ENCODE assay signal across 10 mouse cellular contexts in genomic region chr4:129823216-129823810, GRCm38 (mm10). TPM values are rescaled to one million over a fixed set of nuclear protein-coding genes. Genes with fewer than 3 reads are reported as not detected.
DNase-seq lines count a peak whose midpoint lies in the region; ATAC-seq and TF ChIP-seq lines count a peak whose summit lies in the region.
"Had no signal": no experiment of that assay in that cellular context is flagged by ENCODE, and none has a peak within 500 bp of the region (broad histone marks: within the 10 kb centered on the region; RNA-seq: fewer than 3 reads in every experiment).

No protein-coding gene starts in this region.

- ATAC-seq in heart, embryonic 11.5 days (replicated peaks; ENCODE audit: insufficient number of reproducible peaks, low FRiP score, low TSS enrichment): no peak
- ATAC-seq in lung, embryonic 16.5 days (ENCODE audit: low read depth): no peak
- no peak for ATAC-seq in midbrain, embryonic 15.5 days (replicated peaks)

- H3K36me3 ChIP-seq in heart, embryonic 11.5 days (ENCODE audit: control insufficient read depth, insufficient read depth, low read length): no peaks in the 10 kb centered on the region
- H3K36me3 ChIP-seq in heart, embryonic 10.5 days: no peaks in the 10 kb centered on the region
- H3K36me3 ChIP-seq in lung, embryonic 16.5 days (ENCODE audit: control insufficient read depth, insufficient read depth, low read length): no peaks in the 10 kb centered on the region
- no peaks in the 10 kb centered on the region for H3K36me3 ChIP-seq in myocyte (ENCODE audit: control insufficient read depth, insufficient read depth)
- H3K36me3 ChIP-seq in midbrain, embryonic 15.5 days (replicated peaks): no peaks in the 10 kb centered on the region

- H3K4me3 ChIP-seq in heart, embryonic 11.5 days (ENCODE audit: low read depth, low read length): no peak overlapping the region
- no peak overlapping the region for H3K4me3 ChIP-seq in heart, embryonic 10.5 days
- H3K4me3 ChIP-seq in lung, embryonic 16.5 days (ENCODE audit: low read length): no peak overlapping the region
- peak overlapping the region; percentile 63 for H3K4me3 ChIP-seq in myocyte
- H3K4me3 ChIP-seq in midbrain, embryonic 15.5 days: no peak overlapping the region

- no peak overlapping the region for H3K27ac ChIP-seq in heart, embryonic 11.5 days (ENCODE audit: low read depth, low read length)
- H3K27ac ChIP-seq in heart, embryonic 10.5 days: no peak overlapping the region; the same call in 1 of the 2 replicates
- no peak overlapping the region for H3K27ac ChIP-seq in lung, embryonic 16.5 days (ENCODE audit: low read length)
- no peak overlapping the region for H3K27ac ChIP-seq in midbrain, embryonic 15.5 days

- no peaks in the 10 kb centered on the region for H3K9me3 ChIP-seq in heart, embryonic 11.5 days (replicated peaks; ENCODE audit: control insufficient read depth, low read length)
- no peaks in the 10 kb centered on the region for H3K9me3 ChIP-seq in heart, embryonic 10.5 days
- no peaks in the 10 kb centered on the region for H3K9me3 ChIP-seq in lung, embryonic 16.5 days (ENCODE audit: control insufficient read depth, low read length)
- H3K9me3 ChIP-seq in midbrain, embryonic 15.5 days: no peaks in the 10 kb centered on the region

- WGBS in heart, embryonic 11.5 days (ENCODE audit: insufficient replicate concordance): 80% methylated on average over 4 of the region's 4 CpGs
- WGBS in heart, embryonic 10.5 days: 83% methylated on average over 4 of the region's 4 CpGs
- 63% methylated on average over 4 of the region's 4 CpGs for WGBS in lung, embryonic 16.5 days
- 9% methylated on average over 4 of the region's 4 CpGs for WGBS in large intestine, adult 2 months
- WGBS in midbrain, embryonic 15.5 days: 90% methylated on average over 4 of the region's 4 CpGs

- H3ac ChIP-seq in myocyte (ENCODE audit: control insufficient read depth, insufficient read length): no peak overlapping the region

- no peak overlapping the region for H3K9ac ChIP-seq in heart, embryonic 11.5 days (ENCODE audit: low read depth, low read length)
- H3K9ac ChIP-seq in lung, embryonic 16.5 days (ENCODE audit: low read length): no peak overlapping the region
- H3K9ac ChIP-seq in midbrain, embryonic 15.5 days: no peak overlapping the region

- peaks cover 79% of the 10 kb centered on the region for H3K79me2 ChIP-seq in myocyte (ENCODE audit: control insufficient read depth, insufficient read depth)

- H3K27me3 ChIP-seq in heart, embryonic 11.5 days (ENCODE audit: control insufficient read depth, insufficient read depth, low read length): no peaks in the 10 kb centered on the region
- H3K27me3 ChIP-seq in heart, embryonic 10.5 days (ENCODE audit: insufficient read depth, poor library complexity, severe bottlenecking): no peaks in the 10 kb centered on the region
- H3K27me3 ChIP-seq in lung, embryonic 16.5 days (ENCODE audit: control insufficient read depth, insufficient read depth, low read depth, low read length): no peaks in the 10 kb centered on the region
- H3K27me3 ChIP-seq in myocyte (ENCODE audit: control insufficient read depth, insufficient read depth, insufficient read length): no peaks in the 10 kb centered on the region
- no peaks in the 10 kb centered on the region for H3K27me3 ChIP-seq in midbrain, embryonic 15.5 days (replicated peaks)

- H3K4me2 ChIP-seq in heart, embryonic 11.5 days: peak overlapping the region; percentile 68
- H3K4me2 ChIP-seq in lung, embryonic 16.5 days (ENCODE audit: low read depth, low read length): 0 out of 2 replicates have a peak overlapping the region, but pooled peaks have one; percentile 0
- H3K4me2 ChIP-seq in myocyte (ENCODE audit: low read depth): peak overlapping the region; percentile 93
- H3K4me2 ChIP-seq in midbrain, embryonic 15.5 days: no peak overlapping the region

- no peak for DNase-seq in heart, embryonic 10.5 days (ENCODE audit: low spot score)
- DNase-seq in lung, adult 18-20 months: no peak
- DNase-seq in large intestine, adult 2 months (ENCODE audit: low read depth, low spot score): peak; percentile 74
- DNase-seq in thymus, postnatal 0 days (ENCODE audit: low spot score): no peak
- DNase-seq: cerebellum, postnatal 36 days; kidney, postnatal 36 days had no signal

- TF ChIP-seq POLR2A in myocyte (IDR thresholded peaks at IDR 0.05; ENCODE audit: insufficient read length, low read depth): no peak

- peaks cover 57% of the 10 kb centered on the region for H3K4me1 ChIP-seq in heart, embryonic 11.5 days (ENCODE audit: control insufficient read depth, insufficient read depth, low read length)
- peaks cover 65% of the 10 kb centered on the region for H3K4me1 ChIP-seq in heart, embryonic 10.5 days
- H3K4me1 ChIP-seq in lung, embryonic 16.5 days (replicated peaks; ENCODE audit: control insufficient read depth, insufficient read depth, low read length): peaks cover 55% of the 10 kb centered on the region
- peaks cover 42% of the 10 kb centered on the region for H3K4me1 ChIP-seq in midbrain, embryonic 15.5 days

TF ChIP-seq in myocyte, 11 proteins besides CTCF, POLR2A, EP300 and RAD21:
- TF ChIP-seq CEBPB (IDR thresholded peaks at IDR 0.05; ENCODE audit: insufficient read depth, poor library complexity, severe bottlenecking) (0 out of 2 replicates have a peak, but pooled peaks have one; percentile 12), REST (IDR thresholded peaks at IDR 0.05; ENCODE audit: insufficient read depth, insufficient read length) (no peak)

RNA-seq across cellular contexts. Expression of gene Ptp4a2, which starts 12.3 kb away (rescaled TPM):
- polyA plus RNA-seq in heart, embryonic 11.5 days (2014; fragmentation: Nextera tagmentation; extraction: Ambion mirVana): 329 and 345 TPM in 2 replicates
- polyA plus RNA-seq in heart, embryonic 10.5 days (2016; fragmentation: Nextera tagmentation; extraction: Ambion mirVana): 348 and 351 TPM in 2 replicates
- 302 and 330 TPM in 2 replicates for polyA plus RNA-seq in lung, embryonic 16.5 days (2015; fragmentation: Nextera tagmentation; extraction: Ambion mirVana)
- polyA plus RNA-seq in large intestine, adult 2 months (2012; rRNA removed): 37.8 and 39.6 TPM in 2 replicates
- polyA plus RNA-seq in myocyte (2012; fragmentation: generic; extraction: Trizol): 138 TPM
- 526 and 559 TPM in 2 replicates for polyA plus RNA-seq in thymus, postnatal 0 days (2015; fragmentation: Nextera tagmentation; extraction: Ambion mirVana)
- 220 and 223 TPM in 2 replicates for polyA plus RNA-seq in midbrain, embryonic 15.5 days (2015; fragmentation: Nextera tagmentation; extraction: Ambion mirVana)
